Mouse (Mus musculus): ENCODE results near the gene Dcaf6. TPM values are rescaled to one million over a fixed set of nuclear protein-coding genes. Genes with fewer than 3 reads are reported as not detected.
A peak's percentile ranks its signal among the peaks of the same experiment; 100 is the strongest.

The Dcaf6 gene
- polyA plus RNA-seq (2015; fragmentation: Nextera tagmentation; extraction: Ambion mirVana), result 9.1 and 10.4 TPM in 2 replicates

GRCm38 (mm10) chr1:165460360-165460800 is at the start of gene Dcaf6, which contains the start of gene Mpc2:
Dcaf6 (minus strand) TSS chr1:165460475.
Mpc2 (plus strand) TSS chr1:165460637.
- WGBS, result under 1% methylated on average over 29 of the region's 37 CpGs
- Histone ChIP-seq H3K4me2 (peak within 1 kb of the TSS; percentile 83), H3K27ac (peak within 1 kb of the TSS; percentile 88), H3K9ac (peak within 1 kb of the TSS; percentile 83), H3K4me3 (peak within 1 kb of the TSS; percentile 95), H3K9me3 (replicated peaks) (no peaks in the 10 kb centered on the region), H3K36me3 (ENCODE audit: poor library complexity, severe bottlenecking) (no peaks in the 10 kb centered on the region), H3K4me1 (peaks cover 21% of the 10 kb centered on the region), H3K27me3 (no peaks in the 10 kb centered on the region)
- peak; percentile 95 for ATAC-seq

GRCm38 (mm10) chr1:165506303-165506702 is 46.0 kb upstream of the Dcaf6 start:
- H3K36me3 ChIP-seq (ENCODE audit: poor library complexity, severe bottlenecking), result no peaks in the 10 kb centered on the region
- no peaks in the 10 kb centered on the region for H3K27me3 ChIP-seq
- no peak overlapping the region for H3K27ac ChIP-seq
- no peaks in the 10 kb centered on the region for H3K4me1 ChIP-seq
- H3K4me3 ChIP-seq, result no peak overlapping the region
- no peak for ATAC-seq
- H3K9me3 ChIP-seq (replicated peaks), result no peaks in the 10 kb centered on the region
- 90% methylated on average over 6 of the region's 6 CpGs for WGBS
- H3K9ac ChIP-seq, result no peak overlapping the region
- no peak overlapping the region for H3K4me2 ChIP-seq

- no peak for ATAC-seq
- Histone ChIP-seq H3K27ac (no peak overlapping the region), H3K4me2 (no peak overlapping the region), H3K9ac (no peak overlapping the region), H3K9me3 (replicated peaks) (no peaks in the 10 kb centered on the region), H3K4me3 (no peak overlapping the region), H3K36me3 (ENCODE audit: poor library complexity, severe bottlenecking) (no peaks in the 10 kb centered on the region), H3K4me1 (no peaks in the 10 kb centered on the region), H3K27me3 (no peaks in the 10 kb centered on the region)
- 68% methylated on average over 10 of the region's 10 CpGs for WGBS
Observed at GRCm38 (mm10) chr1:165503307-165504024, 43.2 kb upstream of the Dcaf6 start.

- Histone ChIP-seq H3K27ac (no peak overlapping the region), H3K9me3 (replicated peaks) (no peaks in the 10 kb centered on the region), H3K4me1 (no peaks in the 10 kb centered on the region), H3K36me3 (ENCODE audit: poor library complexity, severe bottlenecking) (no peaks in the 10 kb centered on the region), H3K9ac (no peak overlapping the region), H3K4me2 (no peak overlapping the region), H3K4me3 (no peak overlapping the region), H3K27me3 (no peaks in the 10 kb centered on the region)
- 15% methylated on average over 3 of the region's 3 CpGs for WGBS
- ATAC-seq, result no peak
Observed at GRCm38 (mm10) chr1:165498856-165499255, 38.6 kb upstream of the Dcaf6 start.

- no peaks in the 10 kb centered on the region for H3K36me3 ChIP-seq (ENCODE audit: poor library complexity, severe bottlenecking)
- H3K9ac ChIP-seq, result no peak overlapping the region
- no peak overlapping the region for H3K4me2 ChIP-seq
- H3K27me3 ChIP-seq, result no peaks in the 10 kb centered on the region
- no peak for ATAC-seq
- WGBS, result 84% methylated on average over 4 of the region's 4 CpGs
- H3K4me1 ChIP-seq, result no peaks in the 10 kb centered on the region
- H3K9me3 ChIP-seq (replicated peaks), result no peaks in the 10 kb centered on the region
- H3K27ac ChIP-seq, result no peak overlapping the region
- H3K4me3 ChIP-seq, result no peak overlapping the region
Observed at GRCm38 (mm10) chr1:165489197-165489596, 28.9 kb upstream of the Dcaf6 start.

- H3K9ac ChIP-seq, result no peak overlapping the region
- no peak overlapping the region for H3K27ac ChIP-seq
- WGBS, result 87% methylated on average over 2 of the region's 2 CpGs
- H3K4me2 ChIP-seq, result no peak overlapping the region
- peaks cover 9% of the 10 kb centered on the region for H3K36me3 ChIP-seq (ENCODE audit: poor library complexity, severe bottlenecking)
- no peaks in the 10 kb centered on the region for H3K4me1 ChIP-seq
- no peaks in the 10 kb centered on the region for H3K27me3 ChIP-seq
- no peaks in the 10 kb centered on the region for H3K9me3 ChIP-seq (replicated peaks)
- no peak for ATAC-seq
- no peak overlapping the region for H3K4me3 ChIP-seq
Observed at GRCm38 (mm10) chr1:165486108-165486507, 25.8 kb upstream of the Dcaf6 start.

- Histone ChIP-seq H3K9ac (no peak within 1 kb of the TSS), H3K4me1 (no peaks in the 10 kb centered on the region), H3K9me3 (replicated peaks) (no peaks in the 10 kb centered on the region), H3K36me3 (ENCODE audit: poor library complexity, severe bottlenecking) (peaks cover 17% of the 10 kb centered on the region), H3K4me2 (no peak within 1 kb of the TSS), H3K27ac (no peak within 1 kb of the TSS), H3K27me3 (no peaks in the 10 kb centered on the region), H3K4me3 (no peak within 1 kb of the TSS)
- WGBS, result 94% methylated on average over 8 of the region's 8 CpGs
- no peak for ATAC-seq
Observed at GRCm38 (mm10) chr1:165484688-165485233, 24.5 kb upstream of the Dcaf6 start, which contains the start of gene Adcy10. Adcy10 (plus strand) TSS chr1:165485183.

- no peak overlapping the region for H3K27ac ChIP-seq
- H3K4me2 ChIP-seq, result no peak overlapping the region
- 97% methylated on average over 1 of the region's 1 CpGs for WGBS
- no peak for ATAC-seq
- no peaks in the 10 kb centered on the region for H3K36me3 ChIP-seq (ENCODE audit: poor library complexity, severe bottlenecking)
- no peak overlapping the region for H3K4me3 ChIP-seq
- H3K27me3 ChIP-seq, result no peaks in the 10 kb centered on the region
- no peaks in the 10 kb centered on the region for H3K9me3 ChIP-seq (replicated peaks)
- no peaks in the 10 kb centered on the region for H3K4me1 ChIP-seq
- H3K9ac ChIP-seq, result no peak overlapping the region
Observed at GRCm38 (mm10) chr1:165471490-165471889, 11.2 kb upstream of the Dcaf6 start.

GRCm38 (mm10) chr1:165469717-165470116 is 9.4 kb upstream of the Dcaf6 start:
- no peak overlapping the region for H3K4me2 ChIP-seq
- no peak overlapping the region for H3K4me3 ChIP-seq
- H3K27ac ChIP-seq, result no peak overlapping the region
- H3K36me3 ChIP-seq (ENCODE audit: poor library complexity, severe bottlenecking), result no peaks in the 10 kb centered on the region
- no peaks in the 10 kb centered on the region for H3K9me3 ChIP-seq (replicated peaks)
- ATAC-seq, result no peak
- no peak overlapping the region for H3K9ac ChIP-seq
- H3K27me3 ChIP-seq, result no peaks in the 10 kb centered on the region
- no peaks in the 10 kb centered on the region for H3K4me1 ChIP-seq

- Histone ChIP-seq H3K4me1 (no peaks in the 10 kb centered on the region), H3K9me3 (replicated peaks) (no peaks in the 10 kb centered on the region)
Observed at GRCm38 (mm10) chr1:165468971-165469370, 8.7 kb upstream of the Dcaf6 start.

GRCm38 (mm10) chr1:165464574-165464973 is 4.3 kb upstream of the Dcaf6 start:
- Histone ChIP-seq H3K4me1 (peaks cover 13% of the 10 kb centered on the region), H3K4me2 (no peak overlapping the region), H3K27ac (no peak overlapping the region), H3K9me3 (replicated peaks) (no peaks in the 10 kb centered on the region), H3K27me3 (no peaks in the 10 kb centered on the region), H3K4me3 (no peak overlapping the region), H3K36me3 (ENCODE audit: poor library complexity, severe bottlenecking) (no peaks in the 10 kb centered on the region), H3K9ac (no peak overlapping the region)
- ATAC-seq, result no peak
- WGBS, result 94% methylated on average over 3 of the region's 3 CpGs

More at GRCm38 (mm10) chr1:165468971-165469370, 8.7 kb upstream of the Dcaf6 start:
- ATAC-seq, result no peak
- Histone ChIP-seq H3K9ac (no peak overlapping the region), H3K4me3 (no peak overlapping the region), H3K27me3 (no peaks in the 10 kb centered on the region), H3K4me2 (no peak overlapping the region), H3K27ac (no peak overlapping the region), H3K36me3 (ENCODE audit: poor library complexity, severe bottlenecking) (no peaks in the 10 kb centered on the region)

GRCm38 (mm10) chr1:165462861-165463260 is 2.6 kb upstream of the Dcaf6 start:
- Histone ChIP-seq H3K4me1 (peaks cover 21% of the 10 kb centered on the region), H3K9ac (no peak overlapping the region), H3K4me3 (no peak overlapping the region), H3K27ac (no peak overlapping the region), H3K27me3 (no peaks in the 10 kb centered on the region), H3K4me2 (no peak overlapping the region), H3K9me3 (replicated peaks) (no peaks in the 10 kb centered on the region), H3K36me3 (ENCODE audit: poor library complexity, severe bottlenecking) (no peaks in the 10 kb centered on the region)
- 69% methylated on average over 1 of the region's 1 CpGs for WGBS
- ATAC-seq, result no peak

Measured in forebrain, embryonic 13.5 days (tissue).